8 mouse cellular contexts compared by ENCODE assay signal in genomic region chr17:9905501-9906462, GRCm38 (mm10).
DNase-seq lines count a peak whose midpoint lies in the region; ATAC-seq and TF ChIP-seq lines count a peak whose summit lies in the region.

No protein-coding gene starts in this region.

- H3K36me3 ChIP-seq in lung, embryonic 15.5 days, result no peaks in the 10 kb centered on the region
- H3K36me3 ChIP-seq in forebrain, embryonic 11.5 days (ENCODE audit: control insufficient read depth, insufficient read depth, low read length), result no peaks in the 10 kb centered on the region
- H3K36me3 ChIP-seq in hindbrain, embryonic 15.5 days, result no peaks in the 10 kb centered on the region
- H3K36me3 ChIP-seq in neural tube, embryonic 15.5 days, result no peaks in the 10 kb centered on the region
- H3K36me3 ChIP-seq in thymus, adult 2 months (ENCODE audit: control insufficient read depth, insufficient read depth, low read length), result no peaks in the 10 kb centered on the region

- H3K9ac ChIP-seq in lung, embryonic 15.5 days, result no peak overlapping the region
- peak overlapping the region; percentile 17; the same call in 1 of the 2 replicates for H3K9ac ChIP-seq in forebrain, embryonic 11.5 days (ENCODE audit: low read length)
- H3K9ac ChIP-seq in hindbrain, embryonic 15.5 days, result peak overlapping the region; percentile 19; the same call in 1 of the 2 replicates
- no peak overlapping the region for H3K9ac ChIP-seq in neural tube, embryonic 15.5 days (replicated peaks)

- no peak for DNase-seq in lung, adult 2 months
- DNase-seq in forebrain, embryonic 11.5 days (ENCODE audit: low spot score), result peak; percentile 90
- peak; percentile 65 to 67 for DNase-seq in left cerebral cortex, postnatal 36 days (ENCODE audit: low spot score in 2 of 2)
- no peak for DNase-seq in spleen, postnatal 10 days (ENCODE audit: low spot score in 2 of 2)
- no peak for DNase-seq in thymus, adult 2 months

- intact Hi-C loops in left cerebral cortex, postnatal 36 days (cut with DNase I), result loop anchor here (2.0 to 5.0 kb wide), 2 partner anchors 128 to 141 kb away; no protein-coding TSS in a partner anchor

- H3K27me3 ChIP-seq in lung, embryonic 15.5 days, result no peaks in the 10 kb centered on the region
- H3K27me3 ChIP-seq in forebrain, embryonic 11.5 days (ENCODE audit: control insufficient read depth, insufficient read depth, low read length), result no peaks in the 10 kb centered on the region
- no peaks in the 10 kb centered on the region for H3K27me3 ChIP-seq in hindbrain, embryonic 15.5 days
- no peaks in the 10 kb centered on the region for H3K27me3 ChIP-seq in neural tube, embryonic 15.5 days (replicated peaks)
- no peaks in the 10 kb centered on the region for H3K27me3 ChIP-seq in thymus, adult 2 months (ENCODE audit: control insufficient read depth, insufficient read depth, low read length)

- H3K27ac ChIP-seq in lung, embryonic 15.5 days, result peak overlapping the region; percentile 70
- H3K27ac ChIP-seq in forebrain, embryonic 11.5 days (ENCODE audit: low read depth, low read length), result peak overlapping the region; percentile 88
- peak overlapping the region; percentile 83 for H3K27ac ChIP-seq in hindbrain, embryonic 15.5 days (replicated peaks)
- peak overlapping the region; percentile 81 for H3K27ac ChIP-seq in neural tube, embryonic 15.5 days (replicated peaks)
- H3K27ac ChIP-seq in thymus, adult 2 months (ENCODE audit: control insufficient read depth, insufficient read depth, low read length), result no peak overlapping the region

- TF ChIP-seq CTCF in lung, adult 2 months (IDR thresholded peaks at IDR 0.05; ENCODE audit: insufficient read depth, low read length), result no peak
- no peak for TF ChIP-seq CTCF in thymus, adult 2 months (IDR thresholded peaks at IDR 0.05; ENCODE audit: borderline replicate concordance, control insufficient read depth, extremely low read depth, insufficient read depth, low read length, poor library complexity)

- 0 out of 2 replicates have a peak overlapping the region, but pooled peaks have one; percentile 20 for H3K4me3 ChIP-seq in lung, embryonic 15.5 days
- no peak overlapping the region for H3K4me3 ChIP-seq in lung, adult 2 months (replicated peaks; ENCODE audit: extremely low read depth, low read depth, low read length)
- H3K4me3 ChIP-seq in forebrain, embryonic 11.5 days (ENCODE audit: low read depth, low read length), result 0 out of 2 replicates have a peak overlapping the region, but pooled peaks have one; percentile 19
- H3K4me3 ChIP-seq in hindbrain, embryonic 15.5 days, result peak overlapping the region; percentile 12
- no peak overlapping the region; the same call in 1 of the 2 replicates for H3K4me3 ChIP-seq in neural tube, embryonic 15.5 days (replicated peaks)
- no peak overlapping the region for H3K4me3 ChIP-seq in thymus, adult 2 months (ENCODE audit: control insufficient read depth, insufficient read depth, low read length)

- H3K4me1 ChIP-seq in lung, embryonic 15.5 days, result peaks cover 36% of the 10 kb centered on the region
- peaks cover 13% of the 10 kb centered on the region for H3K4me1 ChIP-seq in lung, adult 2 months (ENCODE audit: control insufficient read depth, insufficient read depth, low read length)
- peaks cover 27% of the 10 kb centered on the region for H3K4me1 ChIP-seq in forebrain, embryonic 11.5 days (replicated peaks; ENCODE audit: control insufficient read depth, insufficient read depth, low read length)
- H3K4me1 ChIP-seq in hindbrain, embryonic 15.5 days (replicated peaks), result peaks cover 35% of the 10 kb centered on the region
- peaks cover 31% of the 10 kb centered on the region for H3K4me1 ChIP-seq in neural tube, embryonic 15.5 days
- no peaks in the 10 kb centered on the region for H3K4me1 ChIP-seq in thymus, adult 2 months (replicated peaks; ENCODE audit: control insufficient read depth, insufficient read depth, low read length)

- WGBS in lung, embryonic 15.5 days, result 5% methylated on average over 12 of the region's 12 CpGs
- 14% methylated on average over 12 of the region's 12 CpGs for WGBS in lung, adult 2 months
- WGBS in forebrain, embryonic 11.5 days, result 2% methylated on average over 12 of the region's 12 CpGs
- WGBS in hindbrain, embryonic 15.5 days, result 2% methylated on average over 12 of the region's 12 CpGs
- WGBS in neural tube, embryonic 15.5 days, result 2% methylated on average over 12 of the region's 12 CpGs
- WGBS in thymus, adult 2 months, result 22% methylated on average over 12 of the region's 12 CpGs

- no peaks in the 10 kb centered on the region for H3K9me3 ChIP-seq in lung, embryonic 15.5 days
- no peaks in the 10 kb centered on the region for H3K9me3 ChIP-seq in forebrain, embryonic 11.5 days (ENCODE audit: control insufficient read depth, low read length)
- no peaks in the 10 kb centered on the region for H3K9me3 ChIP-seq in hindbrain, embryonic 15.5 days
- no peaks in the 10 kb centered on the region for H3K9me3 ChIP-seq in neural tube, embryonic 15.5 days (replicated peaks)

- no peak for TF ChIP-seq POLR2A in lung, adult 2 months (IDR thresholded peaks at IDR 0.05; ENCODE audit: borderline replicate concordance, extremely low read depth, low read depth, low read length)
- TF ChIP-seq POLR2A in thymus, adult 2 months (IDR thresholded peaks at IDR 0.05; ENCODE audit: control insufficient read depth, extremely low read depth, insufficient read depth, low read length, poor library complexity), result no peak

- H3K4me2 ChIP-seq in lung, embryonic 15.5 days, result peak overlapping the region; percentile 48
- peak overlapping the region; percentile 46 for H3K4me2 ChIP-seq in forebrain, embryonic 11.5 days (ENCODE audit: low read depth, low read length, severe bottlenecking)
- peak overlapping the region; percentile 49 for H3K4me2 ChIP-seq in hindbrain, embryonic 15.5 days
- H3K4me2 ChIP-seq in neural tube, embryonic 15.5 days, result peak overlapping the region; percentile 40

- ATAC-seq in lung, embryonic 15.5 days (ENCODE audit: borderline replicate concordance, extremely low read depth, low FRiP score, low TSS enrichment), result peak; percentile 56; the same call in 1 of the 2 replicates
- peak; percentile 90 for ATAC-seq in forebrain, embryonic 11.5 days (replicated peaks; ENCODE audit: low FRiP score)
- peak; percentile 88 for ATAC-seq in hindbrain, embryonic 15.5 days (ENCODE audit: low FRiP score, low read depth)
- peak; percentile 86 for ATAC-seq in neural tube, embryonic 15.5 days (ENCODE audit: low FRiP score)

Comparison
In these comparisons a context has a peak if more than half of its experiments do, and no peak if none do; other contexts are left out.
1. H3K4me3 ChIP-seq: peak in lung, embryonic 15.5 days (single experiment), forebrain, embryonic 11.5 days (single experiment) and hindbrain, embryonic 15.5 days (single experiment); none in lung, adult 2 months (single experiment), neural tube, embryonic 15.5 days (single experiment) and thymus, adult 2 months (single experiment).
2. H3K9ac ChIP-seq: peak in forebrain, embryonic 11.5 days (single experiment) and hindbrain, embryonic 15.5 days (single experiment); none in lung, embryonic 15.5 days (single experiment) and neural tube, embryonic 15.5 days (single experiment).
3. DNase-seq: peak in forebrain, embryonic 11.5 days (single experiment) and left cerebral cortex, postnatal 36 days (2 of 2); none in lung, adult 2 months (single experiment), spleen, postnatal 10 days (0 of 2) and thymus, adult 2 months (single experiment).
4. Peak in every context shown above with its lines, with median percentiles within 50 percentile points of each other: ATAC-seq and H3K4me2 ChIP-seq.